Mouse (Mus musculus): ENCODE data around the gene Vtn.

Gene Vtn

GRCm38 (mm10) chr11:78499004-78499403, at the start of gene Vtn:
Gene Vtn, plus strand, starts transcription at chr11:78499091.
- no peak for DNase-seq

DNA sequence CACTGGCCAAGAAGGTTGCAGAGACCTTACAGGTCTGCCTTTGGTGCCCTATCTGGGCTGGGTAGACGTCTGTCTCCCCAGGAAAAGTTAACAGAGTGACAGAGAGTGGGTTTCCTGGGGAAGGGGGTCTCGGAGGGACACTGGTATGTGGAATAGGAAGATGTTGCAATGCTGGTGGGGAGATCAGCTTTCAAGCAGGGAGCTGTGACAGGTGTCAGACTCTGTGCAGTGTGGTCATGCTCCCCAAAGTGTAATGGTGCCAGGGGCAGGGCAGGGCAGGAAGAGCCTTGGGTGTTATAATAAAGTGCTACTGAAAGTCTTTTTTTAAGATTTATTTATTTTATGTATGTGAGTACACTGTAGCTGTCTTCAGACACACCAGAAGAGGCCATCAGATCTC, 48.6 kb upstream of the Vtn start:
- DNase-seq: no peak

DNA sequence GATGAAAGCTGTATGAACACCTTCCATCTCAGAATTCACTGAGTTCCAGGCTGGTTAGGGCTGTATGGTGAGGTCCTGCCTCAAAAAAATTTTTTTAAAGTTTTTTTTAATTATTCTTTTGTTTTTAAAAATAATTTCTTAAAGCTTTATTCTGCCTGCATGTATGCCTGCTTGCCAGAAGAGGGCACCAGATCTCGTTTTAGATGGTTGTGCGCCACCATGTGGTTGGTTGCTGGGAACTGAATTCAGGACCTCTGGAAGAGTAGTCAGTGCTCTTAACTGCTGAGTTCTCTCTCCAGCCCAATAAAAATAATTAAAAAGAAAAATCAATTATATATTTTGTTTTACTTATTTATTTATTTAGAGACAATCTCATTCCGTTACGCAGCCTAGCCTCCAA, 45.2 kb upstream of the Vtn start:
- DNase-seq: peak; percentile 84 to 87

GRCm38 (mm10) chr11:78454276-78454675, 44.6 kb upstream of the Vtn start:
- no peak for DNase-seq

DNA sequence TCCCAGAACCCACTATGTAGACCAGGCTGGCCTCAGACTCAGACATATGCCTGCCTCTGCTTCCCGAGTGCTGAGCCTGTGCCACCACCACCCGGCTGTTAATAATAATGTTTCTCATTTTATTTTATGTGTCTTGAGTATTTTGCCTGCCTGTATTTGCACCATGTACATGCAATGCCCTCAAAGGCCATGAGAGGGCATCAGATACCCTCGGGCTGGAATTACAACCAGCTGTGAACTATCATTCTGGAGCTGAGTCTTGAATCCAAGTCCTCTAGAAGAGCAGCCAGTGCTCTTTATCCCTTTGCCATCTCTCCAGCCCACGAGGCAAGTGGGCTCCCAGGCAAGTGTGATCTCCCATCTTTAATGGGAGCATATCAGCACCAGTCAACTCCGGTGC, 43.6 kb upstream of the Vtn start:
- DNase-seq: peak; percentile 52 to 58

GRCm38 (mm10) chr11:78458740-78459139, 40.2 kb upstream of the Vtn start:
- DNase-seq: no peak

GRCm38 (mm10) chr11:78461894-78462293, 37.0 kb upstream of the Vtn start:
- peak; percentile 39 to 43 for DNase-seq

- no peak for DNase-seq
These were observed 36.2 kb upstream of the Vtn start for GRCm38 (mm10) chr11:78462669-78463068.

- DNase-seq: no peak
These were observed 35.4 kb upstream of the Vtn start for GRCm38 (mm10) chr11:78463286-78464036.

- no peak for DNase-seq
These were observed 33.8 kb upstream of the Vtn start for GRCm38 (mm10) chr11:78465116-78465515.

DNA sequence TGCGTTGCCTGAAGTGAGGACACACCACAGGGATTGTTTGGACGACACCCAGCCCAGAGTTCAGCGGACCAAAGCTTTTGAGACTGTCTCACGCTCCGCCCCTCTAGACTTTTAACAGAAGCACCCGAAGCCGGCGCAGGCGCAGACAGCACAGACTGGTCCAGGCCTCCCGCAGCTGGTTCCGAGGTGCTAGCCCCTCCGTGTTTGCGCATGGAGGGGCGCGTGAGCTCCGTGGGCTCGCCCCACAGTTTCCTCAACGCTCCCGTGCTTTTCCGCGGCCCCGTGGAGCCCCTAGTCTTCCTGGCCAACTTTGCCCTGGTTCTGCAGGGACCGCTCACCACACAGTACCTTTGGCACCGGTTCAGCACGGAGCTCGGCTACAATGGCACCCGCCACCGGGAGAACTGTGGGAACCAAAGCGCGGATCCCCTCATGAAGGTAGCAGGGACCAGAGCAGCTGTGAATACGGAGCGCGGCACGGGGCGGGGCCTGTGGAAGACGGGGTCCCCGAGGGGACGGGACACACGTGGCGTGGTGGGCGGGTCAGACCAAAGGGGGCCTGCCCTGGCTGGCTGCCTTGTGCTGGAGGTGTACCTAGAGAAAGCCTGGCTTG, 33.2 kb upstream of the Vtn start, which contains the start of gene Slc46a1:
Gene Slc46a1, plus strand, starts transcription at position 130 of the 613 bp plus-strand sequence.
- peak; percentile 80 to 83 for DNase-seq

DNA sequence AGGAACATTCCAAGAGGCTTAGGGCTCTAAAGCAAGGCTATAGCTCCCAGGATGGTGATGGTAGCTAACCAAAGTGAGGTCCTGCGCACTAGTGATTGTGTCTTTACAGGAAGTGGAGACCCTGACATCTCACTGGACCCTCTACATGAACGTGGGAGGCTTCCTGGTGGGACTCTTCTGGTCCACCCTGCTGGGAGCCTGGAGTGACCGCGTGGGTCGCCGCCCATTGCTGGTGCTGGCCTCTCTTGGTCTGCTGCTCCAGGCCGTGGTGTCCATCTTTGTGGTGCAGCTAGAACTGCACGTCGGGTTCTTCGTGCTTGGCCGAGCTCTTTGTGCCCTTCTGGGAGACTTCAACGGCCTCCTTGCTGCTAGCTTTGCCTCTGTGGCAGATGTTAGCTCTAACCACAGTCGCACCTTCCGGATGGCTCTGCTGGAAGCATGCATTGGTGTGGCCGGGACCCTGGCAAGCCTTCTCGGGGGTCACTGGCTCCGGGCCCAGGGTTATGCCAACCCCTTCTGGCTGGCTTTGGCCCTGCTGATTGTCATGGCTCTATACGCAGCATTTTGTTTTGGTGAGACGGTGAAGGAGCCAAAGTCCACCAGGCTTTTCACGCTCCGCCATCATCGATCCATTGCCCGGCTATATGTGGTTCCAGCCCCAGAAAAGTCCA, 32.5 kb upstream of the Vtn start:
- DNase-seq: no peak

- no peak for DNase-seq
These were observed 31.4 kb upstream of the Vtn start for GRCm38 (mm10) chr11:78467515-78467914.

- no peak for DNase-seq
These were observed 31.0 kb upstream of the Vtn start for GRCm38 (mm10) chr11:78467932-78468331.

DNA sequence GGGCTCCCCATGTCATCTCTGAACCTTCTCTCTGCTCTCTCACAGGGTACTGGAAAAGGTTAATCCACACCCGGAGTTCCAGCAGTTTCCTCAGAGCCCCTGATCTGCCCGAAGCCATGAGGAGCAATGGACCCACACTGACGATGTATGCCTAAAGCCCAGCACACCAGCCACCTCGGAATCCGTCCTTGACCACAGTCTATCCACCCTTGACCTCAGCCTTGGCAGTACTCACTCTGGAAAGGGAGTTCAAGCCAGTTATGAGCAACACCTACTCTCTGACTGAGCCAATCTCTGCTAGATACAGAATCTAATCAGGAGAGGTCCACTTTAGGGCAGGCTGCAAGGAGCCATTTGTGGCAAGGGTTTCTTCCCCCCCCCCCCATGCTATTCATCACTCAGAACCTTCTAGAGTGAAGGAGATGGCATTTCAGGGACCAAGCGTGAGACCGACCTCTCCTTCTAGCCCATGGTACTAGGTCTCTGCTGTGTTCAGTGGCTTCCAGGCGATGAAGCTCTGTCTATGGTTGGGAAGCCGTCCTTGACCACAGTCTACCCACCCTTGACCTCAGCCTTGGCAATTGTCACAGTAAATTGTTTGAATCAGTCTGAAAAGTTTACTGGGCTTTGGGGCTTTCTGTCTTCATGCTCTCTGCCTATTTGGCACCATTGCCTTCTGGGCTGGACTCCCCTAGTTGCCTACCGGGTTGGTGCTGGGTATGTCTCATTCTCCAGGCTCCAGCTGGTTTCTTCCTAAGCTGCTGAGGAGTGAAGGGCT, 27.4 kb upstream of the Vtn start:
- DNase-seq: no peak

- DNase-seq: no peak
These were observed 23.6 kb upstream of the Vtn start for GRCm38 (mm10) chr11:78475289-78475688.

DNA sequence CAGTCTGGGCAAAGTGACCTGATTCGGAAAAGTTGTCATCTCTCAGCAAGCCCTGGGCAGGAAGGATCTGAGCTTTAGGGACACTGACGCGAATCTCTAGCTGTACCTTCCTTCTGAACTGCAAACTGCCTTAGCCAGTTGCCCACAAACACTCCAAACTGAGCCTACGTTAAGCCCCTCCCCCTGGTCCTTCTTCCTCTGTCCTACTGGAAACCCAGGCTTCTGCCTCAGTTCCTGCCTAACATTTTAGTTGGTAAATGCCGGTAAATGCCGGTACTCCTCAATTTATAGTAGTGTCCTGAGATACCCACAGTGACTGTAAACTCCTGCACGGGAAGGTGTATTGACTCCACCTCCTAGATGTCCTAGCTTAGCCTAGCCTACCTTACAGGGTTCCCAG, 15.3 kb upstream of the Vtn start:
- no peak for DNase-seq

- DNase-seq: peak; percentile 74 to 76
These were observed 10.7 kb upstream of the Vtn start for GRCm38 (mm10) chr11:78488168-78488567.

DNA sequence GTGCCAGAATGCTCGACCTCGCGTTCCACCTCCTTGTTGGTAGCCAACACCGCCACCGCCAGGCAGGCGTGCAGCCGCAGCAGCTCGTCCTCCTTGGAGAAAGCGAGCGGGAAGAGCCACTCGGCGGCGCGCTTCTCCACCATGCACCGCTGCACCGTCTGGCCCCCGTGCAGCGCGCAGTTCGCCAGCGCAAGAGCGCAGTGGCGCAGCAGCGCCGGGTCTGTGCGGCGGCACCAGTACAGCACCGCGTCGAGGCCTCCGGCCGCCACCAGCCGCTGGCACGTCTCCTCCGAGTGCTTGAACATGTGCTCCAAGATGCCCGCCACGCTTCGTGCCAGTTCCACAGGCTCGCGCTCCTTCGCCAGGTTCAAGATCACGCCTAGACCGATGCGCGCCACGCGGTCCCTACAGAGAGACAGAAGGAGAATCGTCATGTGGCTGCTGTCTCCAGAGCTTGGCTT, 8.1 kb upstream of the Vtn start:
- no peak for DNase-seq

GRCm38 (mm10) chr11:78495904-78496303, 3.0 kb upstream of the Vtn start:
- peak; percentile 33 to 40 for DNase-seq

GRCm38 (mm10) chr11:78497071-78497541, 1.8 kb upstream of the Vtn start:
- peak; percentile 34 to 41 for DNase-seq

DNA sequence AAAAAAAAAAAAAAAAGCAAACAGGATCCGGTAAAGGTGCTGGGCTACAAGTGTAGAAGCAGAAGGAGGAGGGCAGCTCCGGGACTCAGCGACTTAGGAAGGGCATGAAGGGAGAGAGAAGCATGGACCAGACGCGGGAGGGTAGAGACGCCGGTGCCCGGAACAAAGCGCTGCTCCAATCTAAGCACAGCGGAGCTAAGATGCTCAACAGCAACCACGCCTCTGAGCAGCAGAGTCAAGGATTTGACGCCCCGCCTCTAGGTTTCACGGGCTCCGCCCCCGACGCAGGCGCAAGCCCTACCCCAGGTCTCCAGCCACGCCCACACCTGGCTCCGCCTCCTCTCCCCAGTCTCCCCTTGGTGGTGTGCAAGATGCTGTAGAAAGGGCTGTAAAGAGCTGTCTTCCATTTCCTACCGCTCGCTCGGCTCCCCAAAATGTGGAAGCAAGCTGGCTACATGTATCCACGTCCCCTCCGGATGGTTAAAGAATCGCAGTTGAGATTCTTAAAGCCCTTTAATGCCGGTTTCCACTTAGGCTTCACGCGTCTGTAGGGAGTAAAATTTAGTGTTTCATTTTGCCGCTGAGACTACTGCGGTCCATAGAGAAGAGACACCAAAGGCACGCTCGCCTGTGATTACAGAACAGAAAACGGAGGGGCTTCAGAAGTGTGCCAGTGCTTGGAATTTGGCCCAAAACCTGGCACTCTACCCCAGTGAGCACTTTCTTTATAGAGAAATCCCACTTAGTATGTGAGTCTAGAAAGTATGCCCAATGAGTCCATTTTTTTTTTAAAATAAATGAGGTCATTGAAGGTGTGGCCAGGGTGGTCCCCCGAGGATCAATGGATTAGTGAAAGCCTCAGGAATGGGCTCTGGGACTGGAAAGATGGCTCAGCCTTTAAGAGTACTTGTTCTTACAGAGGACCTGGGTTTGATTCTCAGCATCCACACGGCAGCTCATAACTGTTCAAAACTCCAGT, 1.1 kb upstream of the Vtn start, which contains the start of gene Sarm1:
Gene Sarm1, minus strand, starts transcription at position 211 of the 979 bp plus-strand sequence.
- peak; percentile 99 to 100 for DNase-seq

Data from B cell, adult 2 months (primary cell).